Mouse (Mus musculus): Measurements from ENCODE around the gene Egfr. TPM values are rescaled to one million over a fixed set of nuclear protein-coding genes. Genes with fewer than 3 reads are reported as not detected.

Gene Egfr
- polyA plus RNA-seq, 1 experiment from 2014 or later = 4.6 TPM

DNA sequence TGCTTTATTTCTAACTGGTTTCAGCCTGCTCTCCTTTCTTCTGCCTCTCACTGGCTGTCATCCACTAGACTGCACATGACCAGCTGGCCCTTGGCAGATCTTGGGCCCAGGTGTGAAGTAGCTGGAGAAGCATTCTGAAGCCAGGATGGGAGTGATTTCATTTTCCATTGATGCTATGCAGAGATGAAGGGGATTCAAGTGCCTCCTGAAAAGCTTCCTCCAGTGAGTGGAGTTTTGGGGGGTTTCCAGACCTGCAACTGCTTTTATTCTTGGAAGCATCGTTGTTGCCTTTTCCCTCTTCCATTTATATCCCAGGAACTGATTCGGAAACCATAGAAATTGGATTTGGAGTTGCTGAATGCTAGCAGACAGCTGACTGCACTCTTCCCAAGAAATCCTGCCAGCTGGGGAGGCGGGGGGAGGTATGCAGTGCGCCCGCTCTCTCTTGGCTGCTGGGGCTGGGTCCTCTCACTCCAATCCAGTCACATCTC, 80.0 kb downstream of the Egfr start:
- Histone ChIP-seq H3K4me2 (ENCODE audit: low read depth, low read length) (no peak overlapping the region), H3K27ac (ENCODE audit: low read depth, low read length) (no peak overlapping the region), H3K9ac (replicated peaks; ENCODE audit: low read depth, low read length) (no peak overlapping the region), H3K4me1 (ENCODE audit: control insufficient read depth, insufficient read depth, low read length) (no peaks in the 10 kb centered on the region), H3K9me3 (ENCODE audit: control insufficient read depth, low read length) (no peaks in the 10 kb centered on the region), H3K4me3 (ENCODE audit: low read depth, low read length) (no peak overlapping the region), H3K36me3 (ENCODE audit: control insufficient read depth, insufficient read depth, low read length) (no peaks in the 10 kb centered on the region), H3K27me3 (ENCODE audit: control insufficient read depth, insufficient read depth, low read length) (no peaks in the 10 kb centered on the region)
- WGBS = 74% methylated on average over 5 of the region's 5 CpGs
- no peak for ATAC-seq (ENCODE audit: low read depth)

DNA sequence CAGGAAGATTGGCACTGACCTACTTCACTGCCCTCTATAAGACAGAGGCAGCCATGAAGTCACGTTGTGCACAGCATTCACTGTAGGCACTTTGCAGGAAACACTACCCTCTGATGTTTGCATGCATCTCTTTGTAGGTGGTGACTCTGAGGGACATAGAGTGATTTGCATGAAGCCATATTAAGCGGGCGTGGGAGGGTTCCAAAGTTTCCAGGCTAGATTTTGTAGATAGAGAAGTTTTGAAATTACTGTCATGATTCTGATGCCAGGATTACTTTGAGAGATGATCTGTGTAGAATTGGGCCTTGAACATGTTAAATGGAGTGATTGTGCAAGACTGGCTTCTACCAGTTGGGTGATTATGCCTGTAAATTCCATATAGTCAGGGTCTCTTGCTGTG, 86.8 kb downstream of the Egfr start:
- H3K4me3 ChIP-seq (ENCODE audit: low read depth, low read length) = no peak overlapping the region
- no peaks in the 10 kb centered on the region for H3K9me3 ChIP-seq (ENCODE audit: control insufficient read depth, low read length)
- H3K9ac ChIP-seq (replicated peaks; ENCODE audit: low read depth, low read length) = no peak overlapping the region
- H3K4me2 ChIP-seq (ENCODE audit: low read depth, low read length) = no peak overlapping the region
- H3K36me3 ChIP-seq (ENCODE audit: control insufficient read depth, insufficient read depth, low read length) = no peaks in the 10 kb centered on the region
- 92% methylated on average over 3 of the region's 3 CpGs for WGBS
- ATAC-seq (ENCODE audit: low read depth) = no peak
- H3K27me3 ChIP-seq (ENCODE audit: control insufficient read depth, insufficient read depth, low read length) = no peaks in the 10 kb centered on the region
- no peak overlapping the region for H3K27ac ChIP-seq (ENCODE audit: low read depth, low read length)
- no peaks in the 10 kb centered on the region for H3K4me1 ChIP-seq (ENCODE audit: control insufficient read depth, insufficient read depth, low read length)

DNA sequence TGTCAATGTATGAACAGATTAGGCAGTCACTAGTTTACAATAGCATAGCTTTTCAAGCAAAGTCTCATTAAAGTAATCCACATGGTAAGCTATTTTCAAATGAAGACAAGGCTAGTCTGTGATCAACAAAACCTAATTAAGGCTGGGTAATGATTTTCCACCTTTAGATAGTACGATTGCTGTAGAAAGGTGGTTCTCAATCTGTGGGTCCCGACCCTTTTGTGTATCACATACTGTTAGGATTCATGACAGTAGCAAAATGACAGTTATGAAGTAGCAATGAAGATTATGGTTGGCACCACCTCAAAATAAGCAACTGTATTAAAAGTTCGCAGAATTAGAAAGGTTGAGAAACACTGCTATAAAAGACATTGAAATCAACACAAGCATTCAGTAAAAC, 90.9 kb downstream of the Egfr start:
- no peak overlapping the region for H3K4me3 ChIP-seq (ENCODE audit: low read depth, low read length)
- no peak overlapping the region for H3K9ac ChIP-seq (replicated peaks; ENCODE audit: low read depth, low read length)
- H3K27ac ChIP-seq (ENCODE audit: low read depth, low read length) = no peak overlapping the region
- whole genome bisulfite sequencing = 89% methylated on average over 3 of the region's 3 CpGs
- H3K9me3 ChIP-seq (ENCODE audit: control insufficient read depth, low read length) = no peaks in the 10 kb centered on the region
- ATAC-seq (ENCODE audit: low read depth) = no peak
- H3K4me2 ChIP-seq (ENCODE audit: low read depth, low read length) = no peak overlapping the region
- no peaks in the 10 kb centered on the region for H3K36me3 ChIP-seq (ENCODE audit: control insufficient read depth, insufficient read depth, low read length)
- H3K27me3 ChIP-seq (ENCODE audit: control insufficient read depth, insufficient read depth, low read length) = no peaks in the 10 kb centered on the region
- no peaks in the 10 kb centered on the region for H3K4me1 ChIP-seq (ENCODE audit: control insufficient read depth, insufficient read depth, low read length)

DNA sequence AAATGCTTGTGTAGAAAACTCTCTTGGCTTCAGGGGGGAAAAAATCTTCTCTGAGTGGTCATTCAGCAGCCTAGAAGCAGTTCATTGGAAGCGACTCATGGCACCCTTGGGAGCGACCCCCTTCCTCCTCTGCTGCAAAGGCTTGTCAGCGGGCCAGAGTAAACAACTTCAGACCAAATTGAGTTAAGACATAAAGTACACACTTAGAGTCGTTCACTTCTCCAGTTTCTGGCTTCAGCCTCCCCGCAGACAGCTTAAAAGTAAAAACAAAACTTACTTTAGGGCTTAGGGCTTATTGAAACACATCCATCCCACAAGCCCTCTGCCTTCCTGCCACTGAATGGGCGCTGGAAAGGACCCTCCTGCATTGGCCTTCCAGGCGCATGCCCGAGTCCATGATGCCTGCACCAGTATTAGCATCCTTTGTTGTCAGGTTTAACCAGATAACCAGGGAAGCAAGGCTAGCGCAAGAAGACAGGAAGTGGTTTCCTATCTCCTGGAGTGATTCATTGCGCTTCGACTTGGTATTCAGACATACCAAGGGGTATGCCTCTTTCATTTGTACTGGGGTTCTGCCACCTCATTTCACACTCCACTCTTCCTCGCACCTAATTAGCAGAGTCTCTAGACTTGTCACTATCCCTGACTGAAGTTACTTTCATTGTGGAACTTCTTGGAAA, 92.0 kb downstream of the Egfr start:
- Histone ChIP-seq H3K4me2 (ENCODE audit: low read depth, low read length) (no peak overlapping the region), H3K27ac (ENCODE audit: low read depth, low read length) (no peak overlapping the region), H3K4me3 (ENCODE audit: low read depth, low read length) (no peak overlapping the region), H3K9ac (replicated peaks; ENCODE audit: low read depth, low read length) (no peak overlapping the region), H3K36me3 (ENCODE audit: control insufficient read depth, insufficient read depth, low read length) (no peaks in the 10 kb centered on the region), H3K27me3 (ENCODE audit: control insufficient read depth, insufficient read depth, low read length) (no peaks in the 10 kb centered on the region), H3K9me3 (ENCODE audit: control insufficient read depth, low read length) (no peaks in the 10 kb centered on the region), H3K4me1 (ENCODE audit: control insufficient read depth, insufficient read depth, low read length) (no peaks in the 10 kb centered on the region)
- 72% methylated on average over 12 of the region's 12 CpGs for WGBS
- no peak for ATAC-seq (ENCODE audit: low read depth)

DNA sequence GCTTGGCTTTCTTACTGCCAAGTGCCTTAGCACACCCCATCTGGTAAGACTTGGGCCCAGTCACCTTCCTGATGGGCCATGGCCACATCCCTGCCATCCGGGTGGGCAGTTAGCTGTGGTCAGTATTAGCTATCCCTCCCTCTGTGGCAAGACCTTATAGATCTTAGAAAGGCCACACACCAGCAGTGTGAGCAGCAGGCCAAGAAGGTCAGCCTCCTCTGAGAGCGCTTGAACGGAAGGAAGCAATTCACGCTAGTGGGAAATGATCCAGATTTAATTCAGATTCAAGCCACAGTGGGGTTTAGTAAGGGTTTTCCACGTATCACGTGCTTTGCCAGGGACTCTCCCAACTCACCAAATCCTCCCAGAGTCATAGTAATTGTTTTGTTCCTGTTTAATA, 96.9 kb downstream of the Egfr start:
- no peak overlapping the region for H3K4me2 ChIP-seq (ENCODE audit: low read depth, low read length)
- no peaks in the 10 kb centered on the region for H3K27me3 ChIP-seq (ENCODE audit: control insufficient read depth, insufficient read depth, low read length)
- no peak overlapping the region for H3K9ac ChIP-seq (replicated peaks; ENCODE audit: low read depth, low read length)
- no peak for ATAC-seq (ENCODE audit: low read depth)
- no peaks in the 10 kb centered on the region for H3K9me3 ChIP-seq (ENCODE audit: control insufficient read depth, low read length)
- WGBS = 76% methylated on average over 6 of the region's 6 CpGs
- H3K36me3 ChIP-seq (ENCODE audit: control insufficient read depth, insufficient read depth, low read length) = no peaks in the 10 kb centered on the region
- no peak overlapping the region for H3K4me3 ChIP-seq (ENCODE audit: low read depth, low read length)
- H3K27ac ChIP-seq (ENCODE audit: low read depth, low read length) = no peak overlapping the region
- no peaks in the 10 kb centered on the region for H3K4me1 ChIP-seq (ENCODE audit: control insufficient read depth, insufficient read depth, low read length)

DNA sequence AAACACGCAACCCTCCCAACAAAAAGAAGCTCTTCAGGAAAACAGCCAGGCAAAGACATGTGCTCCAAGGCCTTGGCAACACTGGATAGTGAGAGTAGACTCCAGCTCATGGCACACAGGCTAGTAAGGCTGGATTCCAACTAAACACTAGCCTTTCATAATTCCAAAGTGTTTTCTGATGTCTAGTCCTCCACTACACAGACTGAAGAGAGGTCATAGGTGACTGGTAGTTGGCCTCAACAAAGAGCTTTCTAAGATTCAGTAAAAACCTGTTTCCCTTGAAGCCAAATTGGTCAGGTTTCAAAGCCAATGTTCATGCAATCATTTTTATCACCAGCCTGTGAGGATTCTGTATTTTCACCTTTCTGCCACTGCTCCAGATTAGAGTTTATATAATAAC, 99.4 kb downstream of the Egfr start:
- Histone ChIP-seq H3K4me3 (ENCODE audit: low read depth, low read length) (no peak overlapping the region), H3K4me1 (ENCODE audit: control insufficient read depth, insufficient read depth, low read length) (no peaks in the 10 kb centered on the region), H3K4me2 (ENCODE audit: low read depth, low read length) (no peak overlapping the region), H3K9me3 (ENCODE audit: control insufficient read depth, low read length) (no peaks in the 10 kb centered on the region), H3K36me3 (ENCODE audit: control insufficient read depth, insufficient read depth, low read length) (no peaks in the 10 kb centered on the region), H3K9ac (replicated peaks; ENCODE audit: low read depth, low read length) (no peak overlapping the region), H3K27me3 (ENCODE audit: control insufficient read depth, insufficient read depth, low read length) (no peaks in the 10 kb centered on the region), H3K27ac (ENCODE audit: low read depth, low read length) (no peak overlapping the region)
- no peak for ATAC-seq (ENCODE audit: low read depth)
- 92% methylated on average over 1 of the region's 1 CpGs for WGBS

DNA sequence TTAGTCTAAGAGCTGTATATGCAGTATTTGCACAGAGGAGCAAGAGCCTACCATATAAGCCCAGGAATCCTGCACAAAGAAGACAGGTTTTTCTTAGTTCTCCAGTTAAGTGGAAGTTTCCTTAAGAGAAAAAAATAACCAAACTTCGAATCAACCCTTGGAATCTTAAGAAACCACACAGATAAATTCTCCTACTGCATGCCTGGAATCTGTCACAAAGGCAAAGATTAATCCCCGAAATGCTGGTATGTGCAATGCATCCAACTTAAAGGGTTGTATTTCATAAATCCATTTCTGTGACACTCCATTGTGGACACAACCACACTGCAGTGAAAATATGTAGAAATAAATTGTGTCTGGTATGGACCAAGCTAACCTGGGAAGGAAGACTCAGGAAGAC, 102.1 kb downstream of the Egfr start:
- no peaks in the 10 kb centered on the region for H3K9me3 ChIP-seq (ENCODE audit: control insufficient read depth, low read length)
- H3K4me3 ChIP-seq (ENCODE audit: low read depth, low read length) = no peak overlapping the region
- H3K36me3 ChIP-seq (ENCODE audit: control insufficient read depth, insufficient read depth, low read length) = no peaks in the 10 kb centered on the region
- H3K27ac ChIP-seq (ENCODE audit: low read depth, low read length) = no peak overlapping the region
- ATAC-seq (ENCODE audit: low read depth) = no peak
- no peak overlapping the region for H3K4me2 ChIP-seq (ENCODE audit: low read depth, low read length)
- no peaks in the 10 kb centered on the region for H3K4me1 ChIP-seq (ENCODE audit: control insufficient read depth, insufficient read depth, low read length)
- 81% methylated on average over 2 of the region's 2 CpGs for WGBS
- no peaks in the 10 kb centered on the region for H3K27me3 ChIP-seq (ENCODE audit: control insufficient read depth, insufficient read depth, low read length)
- no peak overlapping the region for H3K9ac ChIP-seq (replicated peaks; ENCODE audit: low read depth, low read length)

DNA sequence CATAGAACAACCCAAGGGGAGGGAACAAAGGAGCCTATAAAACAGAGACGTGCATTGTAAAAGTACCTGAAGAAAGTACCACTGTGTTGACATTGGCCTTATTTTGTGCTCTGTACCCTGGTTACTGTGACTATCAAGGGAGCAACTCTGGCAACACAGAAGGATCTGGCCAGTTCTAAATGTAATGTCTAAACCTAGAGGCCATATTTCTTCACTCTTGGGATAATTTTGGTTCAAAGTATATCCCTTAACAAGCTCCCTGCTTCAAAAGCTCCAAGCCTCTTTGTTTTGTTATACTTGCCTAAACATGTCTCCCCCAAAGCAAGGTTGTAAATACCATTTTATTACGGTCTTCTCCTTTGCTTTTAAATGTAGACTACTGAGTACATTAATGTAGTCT, 105.3 kb downstream of the Egfr start:
- H3K9ac ChIP-seq (replicated peaks; ENCODE audit: low read depth, low read length) = no peak overlapping the region
- H3K4me2 ChIP-seq (ENCODE audit: low read depth, low read length) = no peak overlapping the region
- no peak overlapping the region for H3K27ac ChIP-seq (ENCODE audit: low read depth, low read length)
- H3K36me3 ChIP-seq (ENCODE audit: control insufficient read depth, insufficient read depth, low read length) = no peaks in the 10 kb centered on the region
- H3K27me3 ChIP-seq (ENCODE audit: control insufficient read depth, insufficient read depth, low read length) = no peaks in the 10 kb centered on the region
- H3K4me1 ChIP-seq (ENCODE audit: control insufficient read depth, insufficient read depth, low read length) = no peaks in the 10 kb centered on the region
- WGBS = 82% methylated on average over 2 of the region's 2 CpGs
- no peak for ATAC-seq (ENCODE audit: low read depth)
- no peaks in the 10 kb centered on the region for H3K9me3 ChIP-seq (ENCODE audit: control insufficient read depth, low read length)
- no peak overlapping the region for H3K4me3 ChIP-seq (ENCODE audit: low read depth, low read length)

DNA sequence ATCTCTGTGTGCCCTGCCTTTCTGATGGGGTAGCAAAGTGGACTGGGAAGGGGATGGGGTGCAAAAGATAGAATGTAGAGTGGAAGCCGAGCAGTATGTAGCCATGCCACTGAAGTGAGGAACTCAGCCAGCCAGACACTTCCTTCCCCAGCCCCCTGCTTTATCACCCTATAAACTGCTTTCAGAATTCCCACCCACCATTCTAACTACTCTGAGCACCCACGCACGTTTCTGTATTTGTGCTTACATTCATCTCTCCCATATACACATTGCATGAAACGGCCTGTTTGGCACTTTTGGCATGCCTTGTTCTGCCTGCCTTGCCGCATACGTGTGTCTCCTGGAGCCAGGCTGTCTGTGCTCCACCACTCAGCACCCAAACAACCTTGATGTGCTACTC, 109.0 kb downstream of the Egfr start:
- H3K4me2 ChIP-seq (ENCODE audit: low read depth, low read length) = no peak overlapping the region
- H3K27ac ChIP-seq (ENCODE audit: low read depth, low read length) = no peak overlapping the region
- H3K9ac ChIP-seq (replicated peaks; ENCODE audit: low read depth, low read length) = no peak overlapping the region
- H3K4me1 ChIP-seq (ENCODE audit: control insufficient read depth, insufficient read depth, low read length) = no peaks in the 10 kb centered on the region
- no peak for ATAC-seq (ENCODE audit: low read depth)
- H3K27me3 ChIP-seq (ENCODE audit: control insufficient read depth, insufficient read depth, low read length) = no peaks in the 10 kb centered on the region
- H3K36me3 ChIP-seq (ENCODE audit: control insufficient read depth, insufficient read depth, low read length) = no peaks in the 10 kb centered on the region
- no peak overlapping the region for H3K4me3 ChIP-seq (ENCODE audit: low read depth, low read length)
- WGBS = 78% methylated on average over 6 of the region's 6 CpGs
- H3K9me3 ChIP-seq (ENCODE audit: control insufficient read depth, low read length) = no peaks in the 10 kb centered on the region
